ENCODE assay signal across 12 mouse cellular contexts in genomic region chrX:134474988-134475710, GRCm38 (mm10). TPM values are rescaled to one million over a fixed set of nuclear protein-coding genes. Genes with fewer than 3 reads are reported as not detected.
DNase-seq lines count a peak whose midpoint lies in the region; ATAC-seq and TF ChIP-seq lines count a peak whose summit lies in the region.
"Had no signal": no experiment of that assay in that cellular context is flagged by ENCODE, and none has a peak within 500 bp of the region (broad histone marks: within the 10 kb centered on the region; RNA-seq: fewer than 3 reads in every experiment).

No protein-coding gene starts in this region.

- no peaks in the 10 kb centered on the region for H3K4me1 ChIP-seq in intestine, embryonic 14.5 days (replicated peaks; ENCODE audit: control insufficient read depth, insufficient read depth, low read length)
- H3K4me1 ChIP-seq in intestine, postnatal 0 days (replicated peaks; ENCODE audit: control insufficient read depth, insufficient read depth, low read length): no peaks in the 10 kb centered on the region
- no peaks in the 10 kb centered on the region for H3K4me1 ChIP-seq in ES-Bruce4 (ENCODE audit: control insufficient read depth, insufficient read depth, low read length)
- H3K4me1 ChIP-seq in limb, embryonic 15.5 days: no peaks in the 10 kb centered on the region
- no peaks in the 10 kb centered on the region for H3K4me1 ChIP-seq in cerebellum, adult 2 months (ENCODE audit: control insufficient read depth, insufficient read depth, low read length)

- 67% methylated on average over 37 of the region's 67 CpGs for WGBS in intestine, embryonic 14.5 days
- WGBS in intestine, postnatal 0 days: 73% methylated on average over 42 of the region's 67 CpGs
- 73% methylated on average over 58 of the region's 67 CpGs for WGBS in limb, embryonic 15.5 days
- 64% methylated on average over 48 of the region's 67 CpGs for WGBS in cerebellum, adult 2 months

- H3K9me3 ChIP-seq in intestine, embryonic 14.5 days (ENCODE audit: control insufficient read depth, low read length): peaks cover 9% of the 10 kb centered on the region; the same call in 1 of the 2 replicates
- no peaks in the 10 kb centered on the region for H3K9me3 ChIP-seq in intestine, postnatal 0 days (ENCODE audit: control insufficient read depth)
- no peaks in the 10 kb centered on the region for H3K9me3 ChIP-seq in ES-Bruce4 (replicated peaks; ENCODE audit: control insufficient read depth, insufficient read depth, low read length, poor library complexity, severe bottlenecking)
- H3K9me3 ChIP-seq in limb, embryonic 15.5 days: 0 out of 2 replicates have a peak, but pooled peaks cover 8% of the 10 kb centered on the region

- H3K36me3 ChIP-seq in intestine, embryonic 14.5 days (ENCODE audit: control insufficient read depth, insufficient read depth, low read length): no peaks in the 10 kb centered on the region
- H3K36me3 ChIP-seq in intestine, postnatal 0 days (ENCODE audit: control insufficient read depth, insufficient read depth): no peaks in the 10 kb centered on the region
- no peaks in the 10 kb centered on the region for H3K36me3 ChIP-seq in ES-Bruce4 (ENCODE audit: control insufficient read depth, insufficient read depth, low read length, poor library complexity, severe bottlenecking)
- no peaks in the 10 kb centered on the region for H3K36me3 ChIP-seq in limb, embryonic 15.5 days

- ATAC-seq in intestine, embryonic 14.5 days (replicated peaks; ENCODE audit: low FRiP score, low TSS enrichment, low read depth): no peak
- ATAC-seq in intestine, postnatal 0 days: no peak
- ATAC-seq in limb, embryonic 15.5 days (ENCODE audit: insufficient number of reproducible peaks, low FRiP score, low TSS enrichment, low read depth): no peak; the same call in 1 of the 2 replicates
- ATAC-seq: Patski had no signal

- no peak overlapping the region for H3K27ac ChIP-seq in intestine, embryonic 14.5 days (ENCODE audit: low read depth)
- H3K27ac ChIP-seq in intestine, postnatal 0 days (ENCODE audit: low read depth, low read length): no peak overlapping the region
- H3K27ac ChIP-seq in ES-Bruce4 (ENCODE audit: insufficient read depth, low read length): no peak overlapping the region
- no peak overlapping the region for H3K27ac ChIP-seq in limb, embryonic 15.5 days
- no peak overlapping the region for H3K27ac ChIP-seq in cerebellum, adult 2 months (ENCODE audit: insufficient read depth, low read length)
- H3K27ac ChIP-seq: layer of hippocampus, adult 2 months had no signal

- H3K27me3 ChIP-seq in intestine, embryonic 14.5 days (replicated peaks; ENCODE audit: control insufficient read depth, insufficient read depth, low read length): no peaks in the 10 kb centered on the region
- H3K27me3 ChIP-seq in intestine, postnatal 0 days (replicated peaks; ENCODE audit: control insufficient read depth, insufficient read depth, low read length): no peaks in the 10 kb centered on the region
- peaks cover 6% of the 10 kb centered on the region for H3K27me3 ChIP-seq in ES-Bruce4 (ENCODE audit: control insufficient read depth, insufficient read depth, low read length, poor library complexity, severe bottlenecking)
- H3K27me3 ChIP-seq in limb, embryonic 15.5 days: no peaks in the 10 kb centered on the region
- no peaks in the 10 kb centered on the region for H3K27me3 ChIP-seq in cerebellum, adult 2 months (ENCODE audit: control insufficient read depth, insufficient read depth, low read length)

- no peak overlapping the region for H3K9ac ChIP-seq in intestine, embryonic 14.5 days (ENCODE audit: low read length)
- no peak overlapping the region for H3K9ac ChIP-seq in intestine, postnatal 0 days (ENCODE audit: low read depth, low read length)
- no peak overlapping the region for H3K9ac ChIP-seq in ES-Bruce4 (ENCODE audit: low read depth, poor library complexity, severe bottlenecking)
- no peak overlapping the region for H3K9ac ChIP-seq in limb, embryonic 15.5 days

- no peak for TF ChIP-seq CTCF in intestine, postnatal 0 days (IDR thresholded peaks at IDR 0.05; ENCODE audit: low read depth)
- TF ChIP-seq CTCF in ES-Bruce4 (IDR thresholded peaks at IDR 0.05; ENCODE audit: low read depth, low read length): no peak
- no peak for TF ChIP-seq CTCF in cerebellum, adult 2 months (IDR thresholded peaks at IDR 0.05; ENCODE audit: borderline replicate concordance, insufficient read depth, low read depth, low read length)

- TF ChIP-seq POLR2A in ES-Bruce4 (IDR thresholded peaks at IDR 0.05; ENCODE audit: insufficient read depth, low read length): no peak
- TF ChIP-seq POLR2A in cerebellum, adult 2 months (IDR thresholded peaks at IDR 0.05; ENCODE audit: borderline replicate concordance, insufficient read depth, low read length): no peak

- no peak overlapping the region for H3K4me2 ChIP-seq in intestine, embryonic 14.5 days (ENCODE audit: low read length)
- H3K4me2 ChIP-seq in intestine, postnatal 0 days (replicated peaks; ENCODE audit: low read depth): no peak overlapping the region
- 0 out of 2 replicates have a peak overlapping the region, but pooled peaks have one; percentile 12 for H3K4me2 ChIP-seq in limb, embryonic 15.5 days

- DNase-seq in intestine, embryonic 14.5 days (ENCODE audit: low spot score): peak; percentile 49
- DNase-seq in ZHBTc4 (ENCODE audit: low read depth, low spot score): peak; percentile 88
- no peak for DNase-seq in cerebellum, adult 2 months
- no peak for DNase-seq in layer of hippocampus, postnatal 10 days (ENCODE audit: low spot score in 2 of 2)
- no peak for DNase-seq in kidney, postnatal 14 days
- DNase-seq: thymus, postnatal 25 days had no signal

- no peak for TF ChIP-seq EP300 in ES-Bruce4 (IDR thresholded peaks at IDR 0.05; ENCODE audit: insufficient read depth, low read depth, low read length)

- H3K4me3 ChIP-seq in intestine, embryonic 14.5 days (ENCODE audit: low read depth, low read length): no peak overlapping the region
- no peak overlapping the region for H3K4me3 ChIP-seq in intestine, postnatal 0 days (ENCODE audit: low read depth, low read length)
- 0 out of 2 replicates have a peak overlapping the region, but pooled peaks have one; percentile 22 for H3K4me3 ChIP-seq in ES-Bruce4 (ENCODE audit: low read depth, low read length)
- H3K4me3 ChIP-seq in limb, embryonic 15.5 days: no peak overlapping the region
- no peak overlapping the region for H3K4me3 ChIP-seq in cerebellum, adult 2 months (replicated peaks; ENCODE audit: insufficient read depth, low read depth, low read length)
- H3K4me3 ChIP-seq: layer of hippocampus, adult 2 months had no signal

RNA-seq across cellular contexts. Expression of gene Taf7l, which starts 1.1 kb away (rescaled TPM):
- polyA plus RNA-seq in intestine, embryonic 14.5 days (2014; fragmentation: Nextera tagmentation; extraction: Ambion mirVana): 0.15 TPM in 1 of 2 replicates, not detected in the other
- not detected in 2 replicates for polyA plus RNA-seq in intestine, postnatal 0 days (2015; fragmentation: Nextera tagmentation; extraction: Ambion mirVana)
- polyA plus RNA-seq in ES-Bruce4 (2011; ENCODE audit: insufficient read depth, insufficient read length, low read depth, missing spikeins): 1.8 and 2.9 TPM in 2 replicates
- polyA plus RNA-seq in limb, embryonic 15.5 days (2015; fragmentation: Nextera tagmentation; extraction: Ambion mirVana): 0.20 and 0.27 TPM in 2 replicates
- polyA plus RNA-seq in cerebellum, adult 2 months (2012; rRNA removed): 0.08 TPM in 1 of 2 replicates, not detected in the other
- total RNA-seq in layer of hippocampus, postnatal 10 days (2021): not detected
- total RNA-seq: gastrocnemius, adult 8-10 months; layer of hippocampus, adult 2 months had no signal
- polyA plus RNA-seq: Patski had no signal

Comparison
In these comparisons a context has a peak if more than half of its experiments do, and no peak if none do; other contexts are left out.
1. DNase-seq: peak in intestine, embryonic 14.5 days (single experiment) and ZHBTc4 (single experiment); none in cerebellum, adult 2 months (0 of 2), layer of hippocampus, postnatal 10 days (0 of 2) and kidney, postnatal 14 days (single experiment).